Mouse (Mus musculus) myocyte (in vitro differentiated cells): Measurements from ENCODE around the gene Hmmr.

Source experiments
- CEBPB ChIP-seq: IDR thresholded peaks from 2 replicates; pipeline ENCODE4 v1.6.1; 2011; ENCODE audit warnings: mild to moderate bottlenecking, moderate library complexity; ENCODE audit not compliant: poor library complexity, insufficient read depth, severe bottlenecking
- E2F4 ChIP-seq: IDR thresholded peaks from one replicate; pipeline ENCODE4 v1.6.1; 2011; ENCODE audit warnings: mild to moderate bottlenecking, control low read depth, moderate library complexity; ENCODE audit not compliant: insufficient read depth
- MAX ChIP-seq: IDR thresholded peaks from one replicate; pipeline ENCODE4 v1.6.1; 2011; ENCODE audit warnings: low read depth, mild to moderate bottlenecking, control low read depth
- MYOD1 ChIP-seq, 3 experiments: IDR thresholded peaks; one replicate each; pipeline ENCODE4 v1.6.1; 2011; ENCODE audit warnings: control low read depth in 2 of 3, low read depth in 2 of 3, mild to moderate bottlenecking in 2 of 3, moderate library complexity in 1 of 3; ENCODE audit not compliant: insufficient read length in 2 of 3, control insufficient read depth in 1 of 3
- MYOG ChIP-seq, 3 experiments: IDR thresholded peaks; one replicate each; pipeline ENCODE4 v1.6.1; 2011; ENCODE audit warnings: control low read depth in 2 of 3, low read depth in 2 of 3, mild to moderate bottlenecking in 2 of 3; ENCODE audit not compliant: insufficient read length in 2 of 3, control insufficient read depth in 1 of 3, insufficient read depth in 1 of 3
- POLR2A ChIP-seq: IDR thresholded peaks from one replicate; pipeline ENCODE4 v1.6.1; 2011; ENCODE audit warnings: low read depth, mild to moderate bottlenecking, control low read depth, moderate library complexity; ENCODE audit not compliant: insufficient read length
- POLR2AphosphoS2 ChIP-seq: IDR thresholded peaks from one replicate; pipeline ENCODE4 v1.6.1; 2011; ENCODE audit warnings: low read depth, control low read depth; ENCODE audit not compliant: insufficient read length
- TCF12 ChIP-seq: IDR thresholded peaks from one replicate; pipeline ENCODE4 v1.6.1; 2011; ENCODE audit warnings: mild to moderate bottlenecking, control low read depth; ENCODE audit not compliant: poor library complexity, insufficient read depth, severe bottlenecking
- USF1 ChIP-seq: IDR thresholded peaks from one replicate; pipeline ENCODE4 v1.6.1; 2011; ENCODE audit warnings: low read depth, mild to moderate bottlenecking, control low read depth, moderate library complexity

GRCm38 (mm10) chr11:40746361-40746760 is 13.1 kb upstream of the Hmmr start:
- TF ChIP-seq POLR2A (no peak), MAX (no peak), CEBPB (no peak), USF1 (no peak), TCF12 (no peak), E2F4 (no peak), MYOG (IDR thresholded peaks at IDR 0.05; ENCODE audit: control insufficient read depth in 1 of 3, insufficient read depth in 1 of 3, insufficient read length in 2 of 3, low read depth in 2 of 3) (no peak), POLR2AphosphoS2 (no peak), MYOD1 (IDR thresholded peaks at IDR 0.05; ENCODE audit: control insufficient read depth in 1 of 3, insufficient read length in 2 of 3, low read depth in 2 of 3) (no peak)
